Mouse (Mus musculus) left cerebral cortex, postnatal 14 days (tissue): ENCODE measurements around the gene Gsg1. TPM values are rescaled to one million over a fixed set of nuclear protein-coding genes. Genes with fewer than 3 reads are reported as not detected.

Source experiments
- DNase-seq, 2 experiments: peaks; one replicate each; pipeline ENCODE4 v3.0.0; 2021 to 2022; ENCODE audit warnings: low spot score in 2 of 2, mixed read lengths in 1 of 2
- intact Hi-C: fragments of 180-260 bp; cut with DNase I; formaldehyde crosslinking; loops from one replicate; pipeline ENCODE4 v1.15.1; 2025
- total RNA-seq, 2 experiments: library from RNA; stranded (reverse); gene quantifications; 2 replicates each; pipeline ENCODE4 v1.2.3; 2021

Gene Gsg1
- total RNA-seq, 2 experiments from 2014 or later = not detected

DNA sequence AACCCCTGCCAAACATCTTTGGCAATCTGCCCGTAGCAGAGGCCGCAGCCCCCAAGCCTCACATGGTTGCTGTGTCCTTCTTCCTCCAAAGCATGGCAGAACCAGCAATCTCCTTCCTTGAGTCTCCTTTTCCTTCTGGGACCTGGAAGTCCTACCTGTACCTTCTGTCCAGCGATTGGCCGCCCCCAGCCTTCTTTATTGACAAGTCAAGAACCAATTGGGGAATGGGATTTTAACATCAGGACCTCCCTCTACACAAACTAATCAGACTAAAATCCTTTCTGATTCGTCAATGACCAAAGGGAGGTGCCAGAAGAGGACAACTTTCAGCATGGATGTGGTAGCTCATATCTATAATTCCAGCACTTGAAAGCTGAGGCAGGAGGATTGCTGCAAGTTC is 34.2 kb downstream of the Gsg1 start:
- intact Hi-C loops = no loop called here

DNA sequence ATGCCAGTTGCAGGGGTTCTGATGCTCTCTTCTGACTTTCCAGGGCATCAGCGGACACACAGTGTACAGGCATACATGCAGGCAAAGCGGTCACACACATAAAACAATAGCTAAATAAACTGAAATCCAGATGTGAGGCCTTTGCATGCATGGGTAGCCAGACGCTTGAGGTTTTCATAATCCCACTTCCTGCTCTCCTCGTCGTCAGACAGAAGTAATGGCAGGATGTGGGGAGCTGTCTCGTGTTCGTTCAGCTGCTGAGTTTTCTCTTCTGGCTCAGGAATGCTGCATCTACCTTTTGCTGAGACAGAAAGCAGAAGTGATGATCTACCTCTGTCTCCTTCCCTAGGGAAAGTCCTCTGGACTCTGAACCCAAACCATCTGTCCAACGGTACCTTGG is 35.8 kb downstream of the Gsg1 start:
- intact Hi-C loops = no loop called here
- no peak for DNase-seq

More for the DNA sequence above, 34.2 kb downstream of the Gsg1 start:
- no peak for DNase-seq

DNA sequence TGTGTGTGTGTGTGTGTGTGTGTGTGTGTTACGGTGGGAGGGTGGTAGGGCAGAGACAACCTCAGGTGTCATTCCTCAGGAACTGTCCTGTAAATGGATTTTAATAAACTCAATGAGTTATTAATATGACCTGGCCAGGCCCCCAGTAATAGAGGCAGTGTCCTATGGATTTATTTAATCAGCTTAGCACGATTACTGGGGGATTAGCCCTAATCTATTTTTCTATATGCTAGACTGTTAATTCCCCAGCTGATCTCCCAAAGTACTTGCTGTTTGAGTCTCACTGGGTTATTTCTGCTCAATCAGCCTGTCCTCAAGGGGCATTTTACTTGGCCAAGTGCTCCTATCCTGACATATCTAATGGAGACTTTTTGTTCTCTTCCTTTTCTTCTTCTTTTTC is 41.5 kb downstream of the Gsg1 start:
- intact Hi-C loops = no loop called here

DNA sequence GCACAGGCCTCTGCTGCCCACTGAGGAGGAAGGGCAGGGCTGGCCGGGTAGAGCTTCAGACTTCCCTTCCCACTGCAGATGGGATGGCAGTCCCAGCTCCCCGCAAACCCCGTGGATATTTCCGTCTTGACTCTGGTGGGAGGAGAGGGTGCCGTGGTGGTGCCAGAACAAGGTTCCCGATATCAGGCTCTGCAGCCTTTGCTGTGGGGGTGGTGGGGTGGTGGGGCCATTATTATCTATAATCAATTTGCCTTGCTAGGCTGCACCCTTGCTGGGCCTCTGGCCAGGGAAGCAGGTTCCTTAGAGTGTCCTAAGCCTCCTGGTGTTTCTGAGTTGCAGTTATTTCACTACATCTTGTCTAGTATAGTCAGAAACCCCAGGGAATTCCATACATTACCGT is 43.0 kb downstream of the Gsg1 start:
- intact Hi-C loops = no loop called here
- DNase-seq = no peak

More for the DNA sequence above, 41.5 kb downstream of the Gsg1 start:
- no peak for DNase-seq

DNA sequence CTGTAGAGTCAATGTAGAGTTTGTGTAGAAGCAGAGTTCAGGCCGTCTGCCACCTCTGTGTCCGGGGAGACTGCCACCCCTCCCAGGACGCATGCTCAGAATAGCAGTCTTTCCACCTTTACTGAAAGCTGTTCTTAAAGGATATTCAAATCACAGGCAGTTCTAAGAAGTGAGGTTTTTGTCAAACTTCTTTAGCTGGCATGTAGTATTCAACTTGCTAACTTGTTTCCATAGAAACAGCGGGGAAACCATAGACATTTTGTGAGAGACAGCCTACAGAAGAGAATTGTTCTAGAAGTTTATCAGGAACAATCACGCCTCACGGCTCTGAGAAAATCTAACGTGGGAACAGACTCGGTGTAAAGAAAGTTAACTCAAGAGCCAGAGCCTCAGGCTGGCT is 47.2 kb downstream of the Gsg1 start:
- peak in 1 of 2 experiments; percentile 35 for DNase-seq
- intact Hi-C loops = no loop called here

DNA sequence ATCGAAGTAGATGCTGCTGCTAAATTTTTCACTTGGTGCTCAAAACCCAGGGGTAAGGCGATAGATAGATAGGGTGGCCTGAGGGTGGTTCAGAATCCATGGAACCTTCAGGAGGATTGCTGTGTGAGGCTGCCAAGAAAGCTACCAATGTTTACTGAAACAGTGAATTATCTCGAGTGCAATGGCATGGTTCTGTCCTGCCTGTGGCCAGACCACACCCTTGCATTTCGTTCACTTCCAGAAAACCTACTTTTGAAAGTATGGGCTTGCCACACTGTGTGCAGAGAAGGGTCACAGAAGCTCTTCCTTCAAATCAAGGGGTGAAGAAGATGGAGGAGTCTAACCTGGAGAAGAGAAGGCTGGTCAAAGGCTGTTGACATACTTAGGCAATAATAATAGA is 48.3 kb downstream of the Gsg1 start:
- no peak for DNase-seq
- intact Hi-C loops = no loop called here

DNA sequence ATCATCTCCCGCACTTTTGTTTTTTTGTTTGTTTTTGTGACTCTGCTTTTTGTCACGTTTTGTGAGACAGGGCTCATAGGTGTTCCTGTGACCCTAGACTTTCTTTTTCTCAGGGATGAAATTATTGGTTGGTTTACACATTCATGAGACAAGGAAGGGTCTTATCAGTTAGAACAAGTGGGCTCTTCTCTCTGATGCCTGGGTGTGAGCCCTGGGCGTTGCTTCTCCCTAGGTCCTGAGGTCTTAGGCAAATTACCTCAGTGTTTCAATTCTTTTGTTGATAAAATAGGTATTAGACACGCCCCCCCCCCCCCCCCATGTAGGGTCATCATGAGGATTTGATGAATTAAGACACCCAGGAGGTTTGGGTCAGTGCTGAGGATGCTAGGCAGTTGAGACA is 49.3 kb downstream of the Gsg1 start:
- intact Hi-C loops = no loop called here
- no peak for DNase-seq

DNA sequence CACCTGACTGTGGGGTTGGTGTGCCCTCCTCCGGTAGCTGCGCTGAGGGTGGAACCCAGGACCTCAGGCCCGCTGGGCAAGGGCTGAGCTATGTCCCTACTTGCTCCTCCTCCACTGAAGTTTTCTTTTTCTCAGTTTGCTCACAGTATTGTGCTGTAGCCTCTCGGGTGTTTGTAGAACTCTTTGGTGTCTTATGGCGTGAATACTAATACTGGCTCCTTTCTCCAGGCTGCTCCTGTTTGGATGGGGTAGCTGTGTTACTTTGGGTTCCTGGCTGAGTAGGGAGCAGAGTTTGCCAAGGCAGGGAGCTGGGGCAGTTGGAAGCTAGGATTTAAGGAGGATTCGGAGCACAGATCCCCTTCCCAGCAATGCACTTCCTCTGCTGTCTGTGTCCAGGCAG is 50.4 kb downstream of the Gsg1 start:
- DNase-seq = peak in 1 of 2 experiments; percentile 48
- intact Hi-C loops = no loop called here

DNA sequence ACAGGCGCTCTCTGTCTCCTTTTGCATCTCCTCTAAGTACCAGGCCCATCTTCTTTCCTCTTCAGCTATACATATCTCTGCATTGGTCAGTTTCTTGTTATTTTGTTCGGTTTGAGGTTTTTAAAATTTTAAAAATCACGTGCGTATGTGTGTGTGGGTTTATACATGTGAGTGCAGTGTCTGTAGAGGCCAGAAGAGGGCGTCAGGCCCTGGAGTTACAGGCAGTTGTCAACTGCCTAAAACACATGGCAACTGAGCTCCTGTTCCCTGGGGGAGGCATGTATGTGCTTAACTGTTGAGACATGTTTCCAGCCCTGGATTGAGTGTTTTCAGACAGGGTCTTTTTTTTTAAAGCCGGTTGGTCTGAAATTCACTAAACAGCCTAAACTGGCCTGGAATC is 51.5 kb downstream of the Gsg1 start:
- intact Hi-C loops = no loop called here
- no peak for DNase-seq

DNA sequence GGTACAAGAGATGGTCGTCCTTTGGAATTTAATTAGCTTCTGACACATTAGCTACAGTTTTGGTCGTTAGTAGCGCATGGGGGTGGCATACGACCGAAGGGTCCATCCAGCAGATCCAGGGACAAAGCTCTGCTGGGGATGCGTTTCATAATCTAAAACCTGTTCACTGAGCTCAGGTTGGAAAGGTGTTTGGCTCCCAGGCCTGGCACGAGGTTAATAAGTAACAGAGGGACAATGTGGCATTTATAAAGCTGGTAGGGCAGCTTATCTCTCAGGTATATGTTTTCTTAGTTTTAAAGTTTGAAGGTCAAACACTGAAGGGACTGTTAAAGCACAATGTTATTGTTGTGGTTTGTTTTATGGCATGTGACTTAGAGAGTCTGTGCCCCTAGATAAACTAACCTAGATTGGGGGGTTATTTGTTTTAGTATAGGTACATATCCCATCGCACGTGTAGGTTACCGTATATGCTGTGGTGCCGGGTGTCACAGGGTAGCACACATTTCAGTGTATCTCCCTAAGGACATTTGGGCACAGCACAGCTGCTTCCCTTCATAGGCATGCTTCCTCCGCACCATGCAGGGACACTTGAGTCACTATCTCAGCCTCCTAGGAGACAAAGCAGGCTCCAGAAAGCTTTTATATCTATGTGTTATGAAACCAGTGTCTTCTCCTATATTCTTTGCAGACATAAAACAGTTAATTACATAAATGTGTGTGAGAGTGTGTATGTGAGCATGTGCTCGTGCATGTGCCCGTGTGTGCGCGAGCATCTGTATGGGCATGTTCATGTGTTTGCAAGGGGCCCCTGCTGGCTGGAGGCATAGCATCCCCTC is 53.8 kb downstream of the Gsg1 start:
- intact Hi-C loops = no loop called here
- peak; percentile 41 to 72 for DNase-seq

DNA sequence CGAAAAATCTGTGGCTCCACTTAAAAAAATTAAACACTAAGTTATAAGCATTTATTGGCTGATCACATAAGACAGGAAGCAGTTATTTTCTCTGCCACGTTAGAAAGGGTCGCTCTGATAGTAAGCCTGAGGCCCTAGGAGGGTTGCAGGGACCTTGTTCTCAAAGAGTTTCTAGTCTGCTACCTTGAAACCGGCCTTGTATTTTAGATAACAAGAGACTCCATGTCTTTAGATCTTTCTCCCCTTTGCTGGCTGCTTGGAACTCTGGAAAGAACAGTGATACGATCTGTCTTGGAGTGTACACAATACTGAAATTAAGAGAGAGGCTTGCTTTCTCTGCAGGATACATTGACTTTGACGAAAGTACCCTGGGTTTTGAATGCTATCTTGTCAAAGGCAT is 55.4 kb downstream of the Gsg1 start:
- DNase-seq = no peak
- intact Hi-C loops = no loop called here

DNA sequence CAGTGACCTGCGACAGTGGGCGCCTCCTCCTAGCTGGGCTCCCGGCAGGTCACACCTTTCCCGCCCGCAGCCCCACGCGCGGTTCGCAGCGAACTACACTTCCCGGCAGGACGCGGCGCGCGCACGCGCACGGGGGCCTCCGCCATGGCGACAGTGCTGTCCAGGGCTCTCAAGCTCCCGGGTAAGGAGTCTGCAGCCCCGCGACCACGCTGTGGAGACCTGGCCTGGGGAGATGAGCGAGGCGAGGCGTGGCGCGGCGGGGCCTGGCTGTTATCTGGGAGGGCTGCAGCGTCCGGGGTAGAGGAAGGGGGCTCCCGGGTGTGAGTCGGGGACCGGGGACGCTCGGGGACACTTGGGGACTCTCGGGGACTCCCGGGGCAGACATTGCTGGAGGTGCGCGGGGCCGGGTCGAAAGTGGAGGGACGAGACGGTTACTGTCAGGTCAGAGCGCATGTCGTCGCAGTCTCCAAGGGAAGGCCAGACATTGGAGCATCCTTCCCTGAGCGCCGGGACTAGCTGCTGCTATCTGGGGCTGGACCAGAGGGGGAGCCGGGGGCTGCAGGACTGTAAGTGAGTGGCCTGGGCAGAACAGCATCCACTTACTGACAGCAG is 56.1 kb downstream of the Gsg1 start, which contains the start of the genes Fam234b and Hebp1:
TSS of gene Fam234b (plus strand) at position 57 of the 612 bp plus-strand sequence.
TSS of gene Hebp1 (minus strand) at position 102 of the 612 bp plus-strand sequence.
- intact Hi-C loops = no loop called here
- peak; percentile 82 to 87 for DNase-seq

DNA sequence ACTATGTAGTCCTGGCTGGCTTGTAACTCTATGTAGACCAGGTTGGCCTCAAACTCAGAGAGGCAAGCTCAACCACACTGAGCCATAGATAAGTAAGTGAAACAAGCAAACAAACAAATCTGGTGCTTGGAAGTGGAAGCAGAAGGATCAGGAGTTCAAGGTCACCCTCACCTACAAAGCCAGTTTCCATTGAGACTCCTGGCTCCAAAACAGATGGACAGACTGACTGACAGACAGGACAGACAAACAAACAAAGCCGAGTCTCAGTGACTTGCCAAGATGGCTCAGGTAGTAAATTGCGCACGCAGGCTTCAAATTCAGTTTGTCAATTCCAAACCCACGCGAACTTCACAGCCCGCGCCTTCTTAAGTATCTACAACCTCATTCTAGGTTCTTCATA is 56.7 kb downstream of the Gsg1 start:
- intact Hi-C loops = no loop called here

DNA sequence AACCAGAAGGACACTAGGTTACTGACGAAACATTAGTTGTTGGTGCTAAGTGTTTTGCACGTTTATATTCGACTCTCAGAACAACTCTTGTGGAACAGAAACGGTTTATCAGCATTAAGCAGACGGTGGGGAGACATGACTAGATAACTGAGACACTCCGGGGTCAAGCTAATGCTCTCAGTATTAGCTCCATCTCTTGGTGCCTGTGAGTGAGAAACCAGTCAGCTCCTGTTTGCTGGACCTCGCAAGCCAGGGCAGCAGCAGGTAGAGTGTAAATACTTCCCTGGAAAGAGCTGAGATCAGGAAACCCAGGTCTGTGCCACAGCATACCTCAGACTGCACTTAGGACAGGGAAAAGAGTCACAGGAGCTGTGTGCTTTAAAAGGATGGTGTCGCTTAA is 57.4 kb downstream of the Gsg1 start:
- no peak for DNase-seq
- intact Hi-C loops = no loop called here

More for the DNA sequence above, 56.7 kb downstream of the Gsg1 start:
- DNase-seq = no peak

DNA sequence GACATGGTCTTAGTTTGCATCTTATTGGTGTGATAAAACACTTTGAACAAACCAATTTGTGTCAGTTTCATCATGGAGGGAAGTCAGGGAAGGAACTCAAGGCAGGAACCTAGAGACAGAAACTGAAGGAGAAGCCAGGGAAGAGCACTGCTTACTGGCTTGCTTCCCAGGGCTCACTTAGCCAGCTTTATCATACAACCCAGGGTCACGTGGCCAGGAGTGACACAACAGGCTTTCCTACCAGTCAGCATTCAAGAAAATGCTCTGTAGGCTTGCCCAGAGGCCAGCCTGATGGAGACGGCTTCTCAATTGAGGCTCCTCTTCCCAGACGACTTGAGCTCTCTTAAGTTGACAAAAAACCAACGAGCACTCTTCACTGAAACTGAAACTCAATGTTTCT is 59.2 kb downstream of the Gsg1 start:
- DNase-seq = no peak
- intact Hi-C loops = no loop called here

DNA sequence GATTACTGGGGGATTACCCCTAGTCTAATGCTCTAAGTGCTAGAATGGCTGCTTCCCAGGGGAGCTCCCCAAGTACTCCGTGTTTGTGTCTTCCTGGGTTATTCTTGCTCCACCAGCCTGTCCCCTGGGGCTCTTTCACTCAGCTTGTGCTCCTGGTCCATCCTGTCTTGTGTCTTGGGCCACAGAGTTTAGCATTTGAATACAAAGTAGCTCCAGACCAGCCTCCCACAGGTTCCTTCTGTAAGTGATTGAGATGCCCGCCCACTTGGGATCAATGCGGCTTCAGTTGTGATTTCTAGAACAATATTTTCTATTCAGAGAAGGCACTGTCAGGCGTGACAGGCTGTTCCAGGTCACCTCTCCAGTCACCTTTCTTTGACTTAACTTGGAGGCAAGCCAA is 60.4 kb downstream of the Gsg1 start:
- intact Hi-C loops = no loop called here

DNA sequence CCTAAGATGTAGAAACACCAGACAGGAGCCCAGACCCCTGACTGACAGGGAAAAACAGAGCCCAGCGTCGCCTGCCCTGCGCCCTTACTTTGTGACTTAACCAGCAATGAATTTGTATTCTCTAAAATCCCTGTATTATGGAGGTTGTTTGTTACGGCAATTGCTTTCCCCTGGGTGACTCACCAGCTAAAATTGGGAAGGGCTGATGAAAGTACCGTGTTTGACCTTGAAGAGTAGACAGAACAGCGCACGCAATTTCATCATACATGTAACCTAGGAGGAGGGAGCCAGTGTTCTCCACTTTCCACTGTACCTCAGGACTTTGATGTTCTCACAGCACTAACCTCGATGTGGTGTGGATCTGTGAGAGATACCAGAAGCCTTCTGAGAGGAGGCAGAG is 61.2 kb downstream of the Gsg1 start:
- no peak for DNase-seq
- intact Hi-C loops = no loop called here

More for the DNA sequence above, 60.4 kb downstream of the Gsg1 start:
- DNase-seq = no peak

DNA sequence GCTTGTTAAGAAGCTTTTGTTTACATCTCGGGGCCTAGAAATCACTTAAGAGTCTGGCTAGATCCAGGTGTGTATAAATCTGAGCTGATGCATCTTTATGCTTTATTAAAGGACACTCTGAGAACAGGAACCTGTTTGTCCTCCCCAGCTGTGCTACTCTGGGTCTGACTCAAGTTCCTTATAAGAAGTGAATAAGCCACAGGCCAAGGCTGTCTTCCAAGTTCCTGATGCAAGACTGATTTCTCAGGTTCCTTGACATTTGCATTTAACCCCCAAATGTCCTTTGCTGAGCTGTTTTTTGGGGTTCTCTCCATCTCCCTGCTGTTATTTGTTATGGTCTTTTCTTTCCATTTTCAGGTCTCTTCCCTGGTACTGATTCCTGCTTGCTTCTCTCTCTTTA is 62.2 kb downstream of the Gsg1 start:
- no peak for DNase-seq
- intact Hi-C loops = no loop called here

DNA sequence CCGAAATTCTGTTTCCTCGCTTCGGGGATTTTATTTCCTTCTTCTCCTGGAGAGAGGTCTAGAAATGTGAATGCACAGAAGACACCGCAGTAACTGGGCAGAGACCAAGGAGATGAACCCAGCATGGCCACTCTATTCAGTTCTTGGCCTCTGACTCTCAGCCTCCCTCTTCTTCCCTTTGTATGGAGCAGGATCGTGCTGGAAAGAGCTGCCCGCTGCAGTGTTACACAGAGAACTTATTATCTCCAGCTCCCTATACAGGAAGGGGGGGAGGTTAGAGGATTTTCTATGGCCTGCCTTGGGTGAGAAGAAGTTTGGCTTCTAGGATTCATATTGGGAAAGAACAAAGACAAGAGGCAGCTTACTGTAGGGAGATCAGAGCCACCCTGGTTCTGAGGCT is 64.0 kb downstream of the Gsg1 start:
- intact Hi-C loops = no loop called here

DNA sequence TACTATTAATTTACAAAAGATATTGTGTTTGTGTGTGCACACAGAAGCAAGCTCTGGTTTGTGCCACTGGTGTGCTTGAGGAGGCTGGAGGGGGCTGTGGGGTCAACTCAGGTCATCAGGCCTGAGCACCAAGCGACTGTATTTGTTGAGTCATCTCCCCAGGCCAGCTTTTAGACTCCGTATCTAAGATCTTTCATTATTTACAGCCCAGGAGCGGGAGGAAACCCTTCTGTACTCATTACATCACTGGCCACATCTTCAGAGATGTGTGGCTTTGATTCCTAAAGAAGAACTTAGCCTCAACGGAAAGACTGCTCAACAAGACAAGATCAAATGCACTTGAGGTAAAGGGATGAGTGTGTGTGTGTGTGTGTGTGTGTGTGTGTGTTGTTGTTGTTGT is 65.5 kb downstream of the Gsg1 start:
- DNase-seq = no peak
- intact Hi-C loops = no loop called here

More for the DNA sequence above, 64.0 kb downstream of the Gsg1 start:
- no peak for DNase-seq
